Comparison of ENCODE assay signal across 8 mouse cellular contexts in the genomic region with DNA sequence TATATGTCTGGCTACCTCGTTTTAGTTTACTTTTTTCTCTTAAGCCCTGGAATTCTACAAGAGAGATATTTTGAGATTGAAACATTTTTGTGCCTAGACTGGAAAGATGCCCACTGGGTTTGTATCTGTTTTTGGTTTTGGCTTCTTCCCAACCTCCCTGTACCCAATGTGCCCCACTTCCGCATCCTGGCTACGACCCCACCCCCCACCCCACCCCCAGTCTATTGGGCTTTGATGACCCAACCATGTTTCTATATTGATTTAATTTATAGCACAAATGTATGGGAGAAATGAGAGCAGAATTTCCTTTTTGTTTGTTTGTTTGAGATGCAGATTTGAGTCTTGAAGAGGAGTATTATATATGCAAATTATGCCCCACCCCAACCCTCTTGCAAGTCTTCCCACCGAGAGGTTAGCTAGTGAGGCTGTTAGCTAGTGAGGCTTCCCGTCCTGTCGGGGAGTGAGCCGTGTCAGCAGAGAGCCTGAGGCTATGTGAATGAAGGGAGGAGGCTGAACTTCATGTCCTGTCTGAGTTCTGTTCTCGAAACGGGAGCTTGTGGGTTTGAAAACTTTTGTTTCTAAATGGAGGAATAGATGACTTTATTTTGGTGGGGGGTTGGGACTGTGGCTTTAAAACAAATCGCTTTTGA. TPM values are rescaled to one million over a fixed set of nuclear protein-coding genes. Genes with fewer than 3 reads are reported as not detected.
A peak's percentile ranks its signal among the peaks of the same experiment; 100 is the strongest.
DNase-seq lines count a peak whose midpoint lies in the region; ATAC-seq and TF ChIP-seq lines count a peak whose summit lies in the region.
"Not testable (repeated sequence)": the region's sequence is repeated elsewhere in the genome, so short reads cannot be mapped to it uniquely, and the experiment has no call there.

No protein-coding gene starts in this region.

- peaks cover 33% of the 10 kb centered on the region for H3K36me3 ChIP-seq in E14TG2a.4 (ENCODE audit: insufficient read depth, low read length)
- not testable (repeated sequence) for H3K36me3 ChIP-seq in forebrain, embryonic 11.5 days (ENCODE audit: control insufficient read depth, insufficient read depth, low read length); hindbrain, embryonic 11.5 days (ENCODE audit: control insufficient read depth, insufficient read depth, low read length)
- H3K36me3 ChIP-seq in lung, embryonic 15.5 days = peaks cover 13% of the 10 kb centered on the region
- H3K36me3 ChIP-seq in neural tube, embryonic 12.5 days = peaks cover 16% of the 10 kb centered on the region; the same call in 1 of the 2 replicates

- H3K9ac ChIP-seq in forebrain, embryonic 11.5 days (ENCODE audit: low read length) = peak overlapping the region; percentile 45; the same call in 1 of the 2 replicates
- H3K9ac ChIP-seq in hindbrain, embryonic 11.5 days (ENCODE audit: low read depth, low read length) = 0 out of 2 replicates have a peak overlapping the region, but pooled peaks have one; percentile 1
- not testable (repeated sequence) for H3K9ac ChIP-seq in lung, embryonic 15.5 days
- H3K9ac ChIP-seq in neural tube, embryonic 12.5 days = peak overlapping the region; percentile 44

- not testable (repeated sequence) for H3K27ac ChIP-seq in forebrain, embryonic 11.5 days (ENCODE audit: low read depth, low read length); hindbrain, embryonic 11.5 days (ENCODE audit: low read depth, low read length); lung, embryonic 15.5 days; neural tube, embryonic 12.5 days

- H3K4me3 ChIP-seq in E14TG2a.4 (replicated peaks; ENCODE audit: low read length) = peak overlapping the region; percentile 90
- H3K4me3 ChIP-seq in forebrain, embryonic 11.5 days (ENCODE audit: low read depth, low read length) = peak overlapping the region; percentile 92
- peak overlapping the region; percentile 93 for H3K4me3 ChIP-seq in hindbrain, embryonic 11.5 days (ENCODE audit: low read depth, low read length)
- peak overlapping the region; percentile 86 for H3K4me3 ChIP-seq in lung, embryonic 15.5 days
- H3K4me3 ChIP-seq in neural tube, embryonic 12.5 days = peak overlapping the region; percentile 33

- not testable (repeated sequence) for H3K9me3 ChIP-seq in E14TG2a.4 (ENCODE audit: low read length); forebrain, embryonic 11.5 days (ENCODE audit: control insufficient read depth, low read length); hindbrain, embryonic 11.5 days (ENCODE audit: control insufficient read depth, low read length); lung, embryonic 15.5 days; neural tube, embryonic 12.5 days

- H3K4me1 ChIP-seq in E14TG2a.4 (replicated peaks; ENCODE audit: low read depth, low read length) = peaks cover 69% of the 10 kb centered on the region
- peaks cover 25% of the 10 kb centered on the region for H3K4me1 ChIP-seq in forebrain, embryonic 11.5 days (replicated peaks; ENCODE audit: control insufficient read depth, insufficient read depth, low read length)
- H3K4me1 ChIP-seq in hindbrain, embryonic 11.5 days (replicated peaks; ENCODE audit: control insufficient read depth, insufficient read depth, low read length) = not testable (repeated sequence)
- H3K4me1 ChIP-seq in lung, embryonic 15.5 days = peaks cover 74% of the 10 kb centered on the region
- H3K4me1 ChIP-seq in neural tube, embryonic 12.5 days = peaks cover 53% of the 10 kb centered on the region

- not testable (repeated sequence) for H3K27me3 ChIP-seq in E14TG2a.4 (ENCODE audit: insufficient read depth, low read length); forebrain, embryonic 11.5 days (ENCODE audit: control insufficient read depth, insufficient read depth, low read length); hindbrain, embryonic 11.5 days (ENCODE audit: control insufficient read depth, insufficient read depth, low read length); lung, embryonic 15.5 days; neural tube, embryonic 12.5 days (replicated peaks)

- peak overlapping the region; percentile 94 for H3K4me2 ChIP-seq in forebrain, embryonic 11.5 days (ENCODE audit: low read depth, low read length, severe bottlenecking)
- peak overlapping the region; percentile 99 for H3K4me2 ChIP-seq in hindbrain, embryonic 11.5 days (replicated peaks; ENCODE audit: low read depth, low read length)
- H3K4me2 ChIP-seq in lung, embryonic 15.5 days = peak overlapping the region; percentile 91
- peak overlapping the region; percentile 99 for H3K4me2 ChIP-seq in neural tube, embryonic 12.5 days (replicated peaks)

- ATAC-seq in forebrain, embryonic 11.5 days (replicated peaks; ENCODE audit: low FRiP score); hindbrain, embryonic 11.5 days (ENCODE audit: low FRiP score); lung, embryonic 15.5 days (ENCODE audit: borderline replicate concordance, extremely low read depth, low FRiP score, low TSS enrichment); neural tube, embryonic 12.5 days (ENCODE audit: low FRiP score, low read depth): not testable (repeated sequence)

- DNase-seq in brain, adult 2 months (ENCODE audit: low read depth, low spot score) = peak; percentile 41
- DNase-seq in forebrain, embryonic 11.5 days (ENCODE audit: low spot score) = not testable (repeated sequence)
- peak; percentile 30 for DNase-seq in hindbrain, embryonic 11.5 days (ENCODE audit: low spot score)
- peak; percentile 27 to 43 for DNase-seq in kidney, postnatal 4 days
- DNase-seq in thymus, postnatal 25 days = peak; percentile 61

- WGBS in forebrain, embryonic 11.5 days = 4% methylated on average over 10 of the region's 10 CpGs
- 5% methylated on average over 10 of the region's 10 CpGs for WGBS in hindbrain, embryonic 11.5 days
- WGBS in lung, embryonic 15.5 days = 2% methylated on average over 10 of the region's 10 CpGs
- WGBS in neural tube, embryonic 12.5 days = 6% methylated on average over 10 of the region's 10 CpGs

- TF ChIP-seq CTCF in E14TG2a.4 (conservative IDR thresholded peaks at IDR 0.05; ENCODE audit: low read length) = not testable (repeated sequence)

RNA-seq across cellular contexts. Expression of gene Fbxl14, which starts 2.4 kb away (rescaled TPM):
- polyA plus RNA-seq in forebrain, embryonic 11.5 days (2014; fragmentation: Nextera tagmentation; extraction: Ambion mirVana) = 5.6 and 6.3 TPM in 2 replicates
- 5.8 and 7.0 TPM in 2 replicates for polyA plus RNA-seq in hindbrain, embryonic 11.5 days (2014; fragmentation: Nextera tagmentation; extraction: Ambion mirVana)
- polyA plus RNA-seq in lung, embryonic 15.5 days (2015; fragmentation: Nextera tagmentation; extraction: Ambion mirVana) = 4.5 and 4.6 TPM in 2 replicates
- 4.7 and 4.9 TPM in 2 replicates for polyA plus RNA-seq in neural tube, embryonic 12.5 days (2016; fragmentation: Nextera tagmentation; extraction: Ambion mirVana)

Comparison
In these comparisons a context has a peak if more than half of its experiments do, and no peak if none do; other contexts are left out.
1. H3K4me3 ChIP-seq: peak in every context shown above with its lines; median percentile 93 in hindbrain, embryonic 11.5 days; 92 in forebrain, embryonic 11.5 days; 90 in E14TG2a.4; 86 in lung, embryonic 15.5 days; 33 in neural tube, embryonic 12.5 days.